In genomic region chr13:101813267-101813900, GRCm38 (mm10) we compare ENCODE assay signal across 10 mouse cellular contexts. TPM values are rescaled to one million over a fixed set of nuclear protein-coding genes. Genes with fewer than 3 reads are reported as not detected.
DNase-seq lines count a peak whose midpoint lies in the region; ATAC-seq and TF ChIP-seq lines count a peak whose summit lies in the region.
"Had no signal": no experiment of that assay in that cellular context is flagged by ENCODE, and none has a peak within 500 bp of the region (broad histone marks: within the 10 kb centered on the region; RNA-seq: fewer than 3 reads in every experiment).

No protein-coding gene starts in this region.

- H3K9ac ChIP-seq in lung, embryonic 14.5 days, result no peak overlapping the region
- no peak overlapping the region for H3K9ac ChIP-seq in intestine, embryonic 16.5 days (ENCODE audit: low read depth, low read length)
- H3K9ac ChIP-seq in neural tube, embryonic 12.5 days, result no peak overlapping the region

- no peak; the same call in 1 of the 2 replicates for ATAC-seq in lung, embryonic 14.5 days (ENCODE audit: insufficient read depth)
- peak; percentile 44; the same call in 1 of the 2 replicates for ATAC-seq in intestine, embryonic 16.5 days
- ATAC-seq in neural tube, embryonic 12.5 days (ENCODE audit: low FRiP score, low read depth), result peak; percentile 86
- ATAC-seq in erythroid progenitor cell, adult 5-6 weeks (replicated peaks; ENCODE audit: low FRiP score, poor library complexity, severe bottlenecking), result no peak

- DNase-seq in lung, embryonic 14.5 days, result peak; percentile 50
- no peak for DNase-seq in lung, adult 2 months
- DNase-seq in forebrain, embryonic 10.5 days (ENCODE audit: extremely low spot score, low spot score), result peak; percentile 62
- DNase-seq in adrenal gland, postnatal 10 days, result no peak
- no peak for DNase-seq in spleen, postnatal 14 days (ENCODE audit: low spot score in 2 of 2)

- 32% methylated on average over 10 of the region's 10 CpGs for WGBS in lung, embryonic 14.5 days
- 66% methylated on average over 10 of the region's 10 CpGs for WGBS in lung, adult 2 months
- WGBS in forebrain, embryonic 10.5 days, result 16% methylated on average over 10 of the region's 10 CpGs
- 43% methylated on average over 10 of the region's 10 CpGs for WGBS in intestine, embryonic 16.5 days
- 9% methylated on average over 10 of the region's 10 CpGs for WGBS in neural tube, embryonic 12.5 days

- no peaks in the 10 kb centered on the region for H3K27me3 ChIP-seq in lung, embryonic 14.5 days (ENCODE audit: insufficient read depth, low read length)
- 0 out of 2 replicates have a peak, but pooled peaks cover 6% of the 10 kb centered on the region for H3K27me3 ChIP-seq in forebrain, embryonic 10.5 days (ENCODE audit: poor library complexity, severe bottlenecking)
- no peaks in the 10 kb centered on the region for H3K27me3 ChIP-seq in intestine, embryonic 16.5 days (replicated peaks; ENCODE audit: control insufficient read depth, insufficient read depth, low read length)
- H3K27me3 ChIP-seq in neural tube, embryonic 12.5 days (replicated peaks), result no peaks in the 10 kb centered on the region

- TF ChIP-seq POLR2A in lung, adult 2 months (IDR thresholded peaks at IDR 0.05; ENCODE audit: borderline replicate concordance, extremely low read depth, low read depth, low read length), result no peak

- no peak overlapping the region for H3K4me2 ChIP-seq in lung, embryonic 14.5 days
- H3K4me2 ChIP-seq in intestine, embryonic 16.5 days (ENCODE audit: low read depth, low read length), result no peak overlapping the region
- peak overlapping the region; percentile 32 for H3K4me2 ChIP-seq in neural tube, embryonic 12.5 days (replicated peaks)

- 0 out of 2 replicates have a peak, but pooled peaks cover 3% of the 10 kb centered on the region for H3K4me1 ChIP-seq in lung, embryonic 14.5 days (ENCODE audit: insufficient read depth)
- peaks cover 3% of the 10 kb centered on the region for H3K4me1 ChIP-seq in lung, adult 2 months (ENCODE audit: control insufficient read depth, insufficient read depth, low read length)
- peaks cover 25% of the 10 kb centered on the region for H3K4me1 ChIP-seq in forebrain, embryonic 10.5 days
- H3K4me1 ChIP-seq in intestine, embryonic 16.5 days (ENCODE audit: control insufficient read depth, insufficient read depth, low read length), result peaks cover 5% of the 10 kb centered on the region; the same call in 1 of the 2 replicates
- H3K4me1 ChIP-seq in neural tube, embryonic 12.5 days, result peaks cover 18% of the 10 kb centered on the region

- no peak for TF ChIP-seq CTCF in lung, embryonic 14.5 days (IDR thresholded peaks at IDR 0.05; ENCODE audit: low read depth)
- TF ChIP-seq CTCF in lung, adult 2 months (IDR thresholded peaks at IDR 0.05; ENCODE audit: insufficient read depth, low read length), result no peak

- no peak overlapping the region for H3K4me3 ChIP-seq in lung, embryonic 14.5 days (ENCODE audit: low read depth, low read length)
- no peak overlapping the region for H3K4me3 ChIP-seq in lung, adult 2 months (replicated peaks; ENCODE audit: extremely low read depth, low read depth, low read length)
- H3K4me3 ChIP-seq in forebrain, embryonic 10.5 days, result peak overlapping the region; percentile 27
- H3K4me3 ChIP-seq in intestine, embryonic 16.5 days (ENCODE audit: low read length), result no peak overlapping the region
- no peak overlapping the region for H3K4me3 ChIP-seq in neural tube, embryonic 12.5 days
- H3K4me3 ChIP-seq: heart, adult 2 months; megakaryocyte, embryonic 14.5 days had no signal

- no peaks in the 10 kb centered on the region for H3K36me3 ChIP-seq in lung, embryonic 14.5 days (ENCODE audit: insufficient read depth)
- H3K36me3 ChIP-seq in forebrain, embryonic 10.5 days (replicated peaks), result no peaks in the 10 kb centered on the region
- no peaks in the 10 kb centered on the region for H3K36me3 ChIP-seq in intestine, embryonic 16.5 days (ENCODE audit: control insufficient read depth, insufficient read depth, low read length)
- no peaks in the 10 kb centered on the region for H3K36me3 ChIP-seq in neural tube, embryonic 12.5 days

- H3K27ac ChIP-seq in lung, embryonic 14.5 days (ENCODE audit: low read depth), result no peak overlapping the region
- peak overlapping the region; percentile 78 for H3K27ac ChIP-seq in forebrain, embryonic 10.5 days
- H3K27ac ChIP-seq in intestine, embryonic 16.5 days (ENCODE audit: low read length), result no peak overlapping the region
- H3K27ac ChIP-seq in neural tube, embryonic 12.5 days, result no peak overlapping the region
- H3K27ac ChIP-seq: heart, adult 2 months had no signal

- no peaks in the 10 kb centered on the region for H3K9me3 ChIP-seq in lung, embryonic 14.5 days (ENCODE audit: low read depth, low read length)
- no peaks in the 10 kb centered on the region for H3K9me3 ChIP-seq in forebrain, embryonic 10.5 days
- H3K9me3 ChIP-seq in intestine, embryonic 16.5 days (ENCODE audit: control insufficient read depth, low read length), result no peaks in the 10 kb centered on the region
- no peaks in the 10 kb centered on the region for H3K9me3 ChIP-seq in neural tube, embryonic 12.5 days
- H3K9me3 ChIP-seq: megakaryocyte, embryonic 14.5 days had no signal

RNA-seq across cellular contexts. Expression of gene Pik3r1, which starts 45.4 kb away (rescaled TPM):
- polyA plus RNA-seq in lung, embryonic 14.5 days (2014; fragmentation: Nextera tagmentation; extraction: Ambion mirVana), result 33.4 and 36.5 TPM in 2 replicates
- 15.6 and 25.9 TPM in 2 replicates for polyA plus RNA-seq in lung, adult 2 months (2012; rRNA removed)
- polyA plus RNA-seq in forebrain, embryonic 10.5 days (2016; fragmentation: Nextera tagmentation; extraction: Ambion mirVana), result 11.5 and 12.5 TPM in 2 replicates
- polyA plus RNA-seq in intestine, embryonic 16.5 days (2015; fragmentation: Nextera tagmentation; extraction: Ambion mirVana), result 20.9 and 24.8 TPM in 2 replicates
- polyA plus RNA-seq in neural tube, embryonic 12.5 days (2016; fragmentation: Nextera tagmentation; extraction: Ambion mirVana), result 36.9 and 40.5 TPM in 2 replicates
- total RNA-seq in erythroid progenitor cell, adult 5-6 weeks (2015; ENCODE audit: low replicate concordance), result 119 and 126 TPM in 2 replicates
- total RNA-seq in erythroid progenitor cell, adult 5-6 weeks (2017; ENCODE audit: low replicate concordance), result 173 and 241 TPM in 2 replicates
- 10 to 100 TPM; 82.7 to 83.1 TPM for total RNA-seq in adrenal gland, postnatal 10 days (2021)

Comparison
In these comparisons a context has a peak if more than half of its experiments do, and no peak if none do; other contexts are left out.
1. DNase-seq: peak in lung, embryonic 14.5 days (single experiment) and forebrain, embryonic 10.5 days (single experiment); none in lung, adult 2 months (single experiment), adrenal gland, postnatal 10 days (single experiment) and spleen, postnatal 14 days (0 of 2).
2. ATAC-seq: peak in intestine, embryonic 16.5 days (single experiment) and neural tube, embryonic 12.5 days (single experiment); none in lung, embryonic 14.5 days (single experiment) and erythroid progenitor cell, adult 5-6 weeks (single experiment).